Mouse (Mus musculus): ENCODE data around the gene Cby1. TPM values are rescaled to one million over a fixed set of nuclear protein-coding genes. Genes with fewer than 3 reads are reported as not detected.

The Cby1 gene
- polyA plus RNA-seq, 1 experiment = 19.9 TPM

DNA sequence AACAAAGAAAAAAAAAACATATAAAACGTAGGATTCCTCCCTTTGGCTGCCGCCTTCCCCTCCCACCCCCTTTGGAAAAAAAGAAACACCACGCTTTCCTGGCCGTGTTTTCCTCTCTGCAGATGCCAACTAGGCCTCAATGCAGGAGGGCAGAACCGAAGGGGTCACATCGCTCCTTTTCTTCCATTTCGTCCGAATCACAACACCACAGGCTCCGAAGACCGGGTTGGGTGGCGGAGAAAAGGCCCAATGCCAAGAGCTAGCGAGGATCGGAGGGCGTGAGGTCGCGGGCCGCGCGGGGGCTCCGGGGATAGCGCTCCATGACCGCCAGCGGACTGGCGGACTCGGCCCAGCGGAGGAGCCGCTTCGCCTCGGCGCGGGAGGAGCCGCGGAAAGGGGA is 28.2 kb downstream of the Cby1 start:
- H3K4me3 ChIP-seq (ENCODE audit: insufficient read depth, low read length) = peak overlapping the region; percentile 73
- peak overlapping the region; percentile 77 for H3K27ac ChIP-seq (ENCODE audit: insufficient read depth, low read length)
- peaks cover 6% of the 10 kb centered on the region for H3K4me1 ChIP-seq (ENCODE audit: control insufficient read depth, insufficient read depth, low read length)
- TF ChIP-seq CTCF (IDR thresholded peaks at IDR 0.05; ENCODE audit: borderline replicate concordance, insufficient read depth, low read length) (no peak), POLR2A (IDR thresholded peaks at IDR 0.05; ENCODE audit: low read depth, low read length) (peak; percentile 40; the same call in 1 of the 2 replicates)

DNA sequence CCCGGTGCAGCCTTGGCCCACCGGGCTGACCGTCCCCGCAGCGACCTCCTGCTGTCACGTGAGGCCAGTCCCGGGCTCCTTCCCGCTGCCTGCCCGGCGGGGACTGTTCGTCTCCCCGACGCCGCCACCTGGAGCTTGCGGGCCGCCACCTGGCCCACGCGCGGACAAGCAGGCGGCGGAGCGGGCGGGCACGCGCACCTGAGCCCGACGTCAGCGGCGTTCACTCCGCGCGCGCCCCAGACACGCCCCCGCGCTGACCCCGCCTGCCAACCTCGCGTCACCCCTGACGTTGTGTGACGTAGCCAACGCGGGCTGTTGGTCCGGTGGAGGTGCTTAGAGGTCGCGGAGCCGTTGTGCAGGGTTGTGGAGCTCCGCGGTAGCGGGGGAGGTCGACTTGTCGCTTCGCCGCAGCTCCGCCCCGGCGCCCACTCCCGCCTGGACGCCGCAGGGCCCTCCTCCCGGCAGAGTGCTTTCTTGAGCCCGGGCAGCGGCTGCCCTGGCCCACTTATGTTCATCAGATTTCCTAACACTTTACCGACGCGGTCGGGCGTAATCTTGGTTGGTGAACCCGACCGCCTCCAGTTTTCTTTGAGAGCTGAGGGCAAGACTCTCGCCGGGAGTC is 28.8 kb downstream of the Cby1 start, which contains the start of gene Josd1:
Gene Josd1, minus strand, starts transcription at position 274 of the 622 bp plus-strand sequence.
- peak; percentile 87 for TF ChIP-seq POLR2A (IDR thresholded peaks at IDR 0.05; ENCODE audit: low read depth, low read length)
- no peak for TF ChIP-seq CTCF (IDR thresholded peaks at IDR 0.05; ENCODE audit: borderline replicate concordance, insufficient read depth, low read length)
- Histone ChIP-seq H3K4me3 (ENCODE audit: insufficient read depth, low read length) (peak within 1 kb of the TSS; percentile 73), H3K27ac (ENCODE audit: insufficient read depth, low read length) (peak within 1 kb of the TSS; percentile 77), H3K4me1 (ENCODE audit: control insufficient read depth, insufficient read depth, low read length) (peaks cover 6% of the 10 kb centered on the region)

DNA sequence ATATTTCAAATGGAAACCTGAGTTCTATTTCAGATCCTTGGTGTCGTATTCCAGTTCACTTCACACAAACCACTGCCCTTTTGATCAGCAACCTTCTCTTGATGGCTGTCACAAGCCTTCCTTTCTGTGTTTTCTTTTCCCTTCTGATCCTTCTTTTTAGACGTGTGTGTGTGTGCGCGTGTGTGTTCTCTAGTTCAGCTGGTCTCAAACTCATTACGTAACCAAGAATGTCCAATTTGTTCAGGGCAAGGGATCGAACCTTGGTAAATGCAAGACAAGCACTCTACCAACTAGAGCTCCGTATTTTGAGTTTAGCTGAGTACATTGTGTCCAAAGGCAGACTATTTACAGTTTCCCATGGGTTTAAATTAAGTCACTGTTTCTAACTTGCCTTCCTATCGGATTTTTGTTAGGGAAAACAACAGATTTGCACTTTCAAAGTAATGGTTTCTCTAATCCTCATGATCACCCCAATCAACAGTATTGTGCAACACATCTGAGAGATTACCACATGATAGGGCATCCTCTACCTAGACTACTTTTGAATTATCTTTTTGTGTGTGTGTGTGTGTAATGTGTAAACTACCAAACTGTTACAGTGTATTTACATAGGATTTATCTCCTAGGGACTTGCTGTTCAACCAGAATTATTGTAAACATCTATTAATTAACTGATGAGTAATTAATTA is 29.4 kb downstream of the Cby1 start:
- peak overlapping the region; percentile 77 for H3K27ac ChIP-seq (ENCODE audit: insufficient read depth, low read length)
- H3K4me3 ChIP-seq (ENCODE audit: insufficient read depth, low read length) = peak overlapping the region; percentile 73
- peaks cover 6% of the 10 kb centered on the region for H3K4me1 ChIP-seq (ENCODE audit: control insufficient read depth, insufficient read depth, low read length)
- no peak for TF ChIP-seq CTCF (IDR thresholded peaks at IDR 0.05; ENCODE audit: borderline replicate concordance, insufficient read depth, low read length)
- TF ChIP-seq POLR2A (IDR thresholded peaks at IDR 0.05; ENCODE audit: low read depth, low read length) = no peak

DNA sequence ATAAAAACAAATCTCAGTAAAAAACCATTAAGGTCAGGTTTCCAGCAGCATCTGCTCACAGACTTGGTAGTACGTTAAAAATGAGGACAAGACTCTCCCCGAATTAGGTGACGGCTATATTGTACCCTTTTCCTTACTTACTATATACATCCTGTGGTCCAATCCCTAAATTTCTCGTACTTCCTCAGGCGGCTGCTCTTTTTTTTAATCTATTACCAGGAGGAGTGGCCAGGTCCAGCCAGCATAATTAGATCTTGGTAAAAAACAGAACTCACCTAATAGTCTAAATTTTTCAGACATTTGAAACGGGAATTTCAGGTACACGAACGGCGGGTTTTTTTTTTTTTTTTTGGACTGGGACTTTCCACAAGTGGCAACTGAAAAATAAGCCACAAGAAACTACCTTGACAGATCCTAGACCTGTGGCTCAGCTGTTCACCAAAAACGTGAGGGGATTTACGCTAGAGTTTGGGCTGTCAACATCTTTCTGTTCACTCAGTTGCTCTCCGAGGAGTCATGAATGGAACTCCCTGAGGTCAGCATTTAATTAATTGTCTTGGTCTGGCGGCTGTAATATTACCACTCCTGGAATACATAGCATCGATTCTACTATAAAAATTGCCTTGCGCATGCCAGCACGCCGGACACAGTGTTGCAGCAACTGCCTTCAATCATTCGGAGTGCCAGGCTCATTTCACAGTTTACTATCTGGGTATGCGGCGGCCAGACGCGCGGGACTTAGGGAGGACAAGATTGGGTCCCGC is 30.8 kb downstream of the Cby1 start:
- Histone ChIP-seq H3K4me1 (ENCODE audit: control insufficient read depth, insufficient read depth, low read length) (no peaks in the 10 kb centered on the region; the same call in none of the 2 replicates), H3K4me3 (ENCODE audit: insufficient read depth, low read length) (peak overlapping the region; percentile 40), H3K27ac (ENCODE audit: insufficient read depth, low read length) (no peak overlapping the region)
- TF ChIP-seq CTCF (IDR thresholded peaks at IDR 0.05; ENCODE audit: borderline replicate concordance, insufficient read depth, low read length) (no peak), POLR2A (IDR thresholded peaks at IDR 0.05; ENCODE audit: low read depth, low read length) (0 out of 2 replicates have a peak, but pooled peaks have one; percentile 19)

DNA sequence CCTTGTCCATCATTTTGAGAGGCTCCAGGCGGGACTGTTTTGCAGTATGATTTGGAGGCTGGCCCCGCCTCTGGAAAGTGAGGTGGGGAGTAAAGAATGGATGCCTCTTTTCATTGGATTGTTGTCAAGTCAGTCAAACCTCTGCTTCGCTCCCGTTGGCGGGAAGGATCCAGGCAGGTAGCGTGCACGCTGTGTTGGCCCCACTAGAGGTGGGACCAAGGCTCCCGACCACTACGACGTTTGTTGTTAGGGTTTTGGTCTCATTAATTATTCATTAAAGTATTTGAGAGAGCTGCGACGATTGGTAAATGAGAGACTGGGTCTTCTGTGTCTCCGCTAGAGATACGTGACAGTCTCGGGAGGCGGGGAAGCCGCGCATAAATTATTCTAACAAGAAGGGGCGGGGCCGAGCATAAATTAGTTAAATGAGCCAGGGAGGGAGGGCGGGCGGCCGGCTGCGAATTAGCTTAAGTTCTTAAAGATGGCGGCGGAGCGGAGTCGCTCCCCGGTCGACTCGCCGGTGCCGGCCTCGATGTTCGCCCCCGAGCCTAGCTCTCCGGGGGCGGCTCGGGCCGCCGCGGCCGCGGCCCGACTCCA is 31.5 kb downstream of the Cby1 start, which contains the start of gene Gtpbp1:
Gene Gtpbp1, plus strand, starts transcription at position 420 of the 597 bp plus-strand sequence.
- Histone ChIP-seq H3K27ac (ENCODE audit: insufficient read depth, low read length) (no peak within 1 kb of the TSS), H3K4me3 (ENCODE audit: insufficient read depth, low read length) (peak within 1 kb of the TSS; percentile 84), H3K4me1 (ENCODE audit: control insufficient read depth, insufficient read depth, low read length) (no peaks in the 10 kb centered on the region; the same call in none of the 2 replicates)
- no peak for TF ChIP-seq CTCF (IDR thresholded peaks at IDR 0.05; ENCODE audit: borderline replicate concordance, insufficient read depth, low read length)
- TF ChIP-seq POLR2A (IDR thresholded peaks at IDR 0.05; ENCODE audit: low read depth, low read length) = peak; percentile 60

DNA sequence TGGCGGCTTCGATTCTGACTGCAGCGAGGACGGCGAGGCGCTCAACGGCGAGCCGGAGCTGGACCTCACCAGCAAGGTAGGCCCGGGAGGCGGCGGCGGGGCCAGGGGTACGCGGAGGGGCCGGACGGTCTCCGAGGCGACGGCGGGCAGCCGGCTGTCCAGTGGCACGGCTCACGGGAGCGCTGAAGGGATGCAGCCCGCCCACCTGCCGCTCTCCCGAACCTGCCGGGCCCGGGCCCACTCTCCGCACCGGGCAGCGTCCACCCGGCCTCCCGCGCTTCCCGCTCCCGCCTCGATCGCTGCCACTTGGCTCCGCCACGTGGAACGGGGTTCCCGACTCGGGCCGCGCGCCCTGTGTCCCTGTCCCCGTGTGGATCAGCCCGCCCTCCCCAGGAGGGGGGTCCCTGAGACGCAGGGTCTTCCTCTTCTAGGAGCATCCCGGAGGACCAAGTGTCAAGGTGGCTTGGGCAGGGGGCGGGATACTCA is 32.1 kb downstream of the Cby1 start:
- no peak for TF ChIP-seq POLR2A (IDR thresholded peaks at IDR 0.05; ENCODE audit: low read depth, low read length)
- TF ChIP-seq CTCF (IDR thresholded peaks at IDR 0.05; ENCODE audit: borderline replicate concordance, insufficient read depth, low read length) = no peak
- peak overlapping the region; percentile 84 for H3K4me3 ChIP-seq (ENCODE audit: insufficient read depth, low read length)
- no peak overlapping the region for H3K27ac ChIP-seq (ENCODE audit: insufficient read depth, low read length)
- no peaks in the 10 kb centered on the region; the same call in none of the 2 replicates for H3K4me1 ChIP-seq (ENCODE audit: control insufficient read depth, insufficient read depth, low read length)

DNA sequence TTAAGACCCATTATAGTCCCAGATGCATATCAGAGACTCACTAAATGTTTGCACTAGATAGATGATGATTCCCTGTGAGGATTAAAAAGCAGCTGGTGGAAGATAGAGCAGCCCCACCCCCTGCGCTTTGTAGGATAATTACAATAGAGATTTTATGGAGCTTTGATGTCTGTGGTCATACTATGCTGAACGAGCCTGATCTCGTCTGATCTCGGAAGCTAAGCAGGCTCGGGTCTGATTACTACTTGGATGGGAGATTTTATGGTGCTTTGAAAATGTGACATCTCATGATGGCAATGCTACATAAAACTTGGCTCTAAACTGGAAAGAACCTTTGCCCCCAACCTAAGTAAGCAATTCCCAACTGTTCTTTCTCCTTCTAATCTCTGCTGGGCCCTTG is 33.3 kb downstream of the Cby1 start:
- Histone ChIP-seq H3K4me1 (ENCODE audit: control insufficient read depth, insufficient read depth, low read length) (no peaks in the 10 kb centered on the region; the same call in none of the 2 replicates), H3K4me3 (ENCODE audit: insufficient read depth, low read length) (no peak overlapping the region), H3K27ac (ENCODE audit: insufficient read depth, low read length) (no peak overlapping the region)
- TF ChIP-seq CTCF (IDR thresholded peaks at IDR 0.05; ENCODE audit: borderline replicate concordance, insufficient read depth, low read length) = no peak
- no peak for TF ChIP-seq POLR2A (IDR thresholded peaks at IDR 0.05; ENCODE audit: low read depth, low read length)

DNA sequence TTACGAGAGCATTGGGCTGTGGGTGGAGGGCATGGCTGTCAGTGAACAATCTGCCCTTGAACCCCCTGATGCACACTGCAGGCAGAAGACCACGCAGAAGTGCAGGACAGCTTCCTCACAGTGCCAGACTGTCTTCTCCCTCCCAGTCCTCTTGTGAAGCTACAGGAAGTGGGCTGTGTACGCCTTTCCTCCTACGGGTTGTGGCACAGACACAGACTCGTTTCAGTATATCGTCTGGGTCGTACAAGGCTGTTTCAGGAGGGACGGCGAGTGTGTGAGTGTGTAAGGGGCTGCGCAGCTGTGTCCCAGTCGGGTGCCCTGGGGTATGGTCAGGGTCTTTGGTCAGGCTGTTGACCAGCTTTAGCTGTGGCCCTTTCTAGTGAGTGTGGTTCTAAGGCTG is 34.7 kb downstream of the Cby1 start:
- no peaks in the 10 kb centered on the region; the same call in none of the 2 replicates for H3K4me1 ChIP-seq (ENCODE audit: control insufficient read depth, insufficient read depth, low read length)
- no peak overlapping the region for H3K27ac ChIP-seq (ENCODE audit: insufficient read depth, low read length)
- TF ChIP-seq POLR2A (IDR thresholded peaks at IDR 0.05; ENCODE audit: low read depth, low read length) = no peak
- TF ChIP-seq CTCF (IDR thresholded peaks at IDR 0.05; ENCODE audit: borderline replicate concordance, insufficient read depth, low read length) = no peak
- no peak overlapping the region for H3K4me3 ChIP-seq (ENCODE audit: insufficient read depth, low read length)

DNA sequence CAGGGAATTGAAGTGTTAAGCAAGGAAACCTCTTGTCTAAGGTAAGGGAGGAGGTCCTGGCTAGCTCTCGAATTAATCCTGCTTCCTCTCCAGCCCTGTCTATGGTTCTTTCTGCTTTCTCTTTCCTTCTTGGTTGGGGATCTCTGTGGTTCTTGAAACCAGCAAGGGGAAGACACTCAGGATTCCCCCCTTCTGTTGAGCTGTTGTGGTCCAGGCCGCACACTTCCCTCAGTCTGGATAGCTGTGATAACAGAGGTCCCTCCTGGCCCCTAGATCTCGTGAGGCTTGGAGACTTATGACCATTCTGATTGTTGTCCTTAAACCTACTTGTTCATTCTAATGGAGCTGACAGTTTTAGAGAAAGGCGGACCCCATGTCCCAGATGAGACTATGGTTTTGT is 35.5 kb downstream of the Cby1 start:
- H3K4me1 ChIP-seq (ENCODE audit: control insufficient read depth, insufficient read depth, low read length) = no peaks in the 10 kb centered on the region; the same call in none of the 2 replicates
- TF ChIP-seq POLR2A (IDR thresholded peaks at IDR 0.05; ENCODE audit: low read depth, low read length) (no peak), CTCF (IDR thresholded peaks at IDR 0.05; ENCODE audit: borderline replicate concordance, insufficient read depth, low read length) (no peak)
- H3K27ac ChIP-seq (ENCODE audit: insufficient read depth, low read length) = no peak overlapping the region
- no peak overlapping the region for H3K4me3 ChIP-seq (ENCODE audit: insufficient read depth, low read length)
